Mouse (Mus musculus) lung, postnatal 10 days (tissue): ENCODE results near the gene Snx20.

Source experiments
- DNase-seq: peaks from one replicate; pipeline ENCODE4 v3.0.0; 2021

Snx20 gene

DNA sequence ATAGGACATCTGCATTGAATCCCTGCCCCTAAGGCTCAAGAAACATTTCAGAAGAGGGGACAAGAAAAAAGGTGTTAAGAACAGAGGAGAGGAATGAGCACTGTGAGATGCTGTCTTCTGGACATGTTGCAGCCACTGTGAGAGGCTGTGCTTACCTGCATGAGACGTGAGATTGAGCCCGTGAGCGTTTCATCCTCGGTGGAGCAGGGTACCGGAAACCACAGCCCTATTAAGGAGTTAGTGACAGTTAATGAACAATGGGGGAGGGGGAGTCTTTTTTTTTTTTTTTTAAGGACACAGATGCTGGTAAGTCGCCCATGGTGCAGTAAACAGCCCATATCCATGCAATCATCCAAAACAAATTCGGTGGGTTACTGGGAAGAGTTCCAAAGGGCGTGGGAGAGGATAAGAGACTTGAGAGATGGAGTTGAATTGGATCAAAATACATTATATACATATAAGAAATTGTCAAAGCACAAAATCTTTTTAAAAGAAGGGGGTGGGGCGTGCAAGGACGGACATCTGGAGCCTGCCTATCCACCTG is 32.4 kb downstream of the Snx20 start:
- DNase-seq: peak; percentile 19

DNA sequence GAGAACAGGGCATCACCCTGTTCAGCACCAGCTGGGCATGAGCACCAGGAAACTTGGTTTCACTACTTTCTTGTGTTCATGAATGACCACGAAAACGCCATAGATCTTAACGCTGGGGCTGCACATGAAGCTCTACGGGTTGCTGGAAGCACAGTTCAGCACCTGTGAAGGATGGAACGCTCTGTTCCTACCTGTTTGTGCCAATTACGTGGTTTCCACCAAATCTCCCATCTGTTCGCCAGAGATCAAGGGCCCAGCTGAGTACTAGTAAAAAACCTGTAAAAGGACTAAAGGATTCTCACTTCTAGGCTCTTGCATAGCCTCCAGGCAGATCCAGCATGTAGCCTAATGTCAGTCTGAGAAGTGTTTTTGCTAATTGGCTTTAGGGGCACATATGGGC is 36.4 kb downstream of the Snx20 start:
- no peak for DNase-seq

DNA sequence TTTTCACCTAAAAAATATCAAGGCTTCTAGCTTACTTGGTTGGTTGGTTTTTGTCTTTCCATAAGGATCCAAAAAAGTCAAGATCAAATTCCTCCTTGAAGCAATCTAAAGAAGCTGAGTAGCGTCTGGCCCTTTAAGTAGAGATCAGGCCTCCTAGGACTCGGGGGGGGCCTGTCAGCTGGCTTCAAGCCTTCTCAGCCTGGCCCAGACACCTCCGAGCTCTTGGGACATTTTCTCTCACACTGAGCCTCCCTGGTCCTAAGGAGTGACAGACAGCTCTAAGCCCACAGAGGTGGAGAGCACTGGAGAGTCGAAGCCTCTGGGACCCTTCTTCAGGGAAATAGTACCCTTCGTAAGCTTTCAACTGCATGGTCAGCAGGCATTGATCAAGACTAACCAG is 37.4 kb downstream of the Snx20 start:
- DNase-seq: peak; percentile 35

GRCm38 (mm10) chr8:88596042-88596441 is 39.9 kb downstream of the Snx20 start:
- no peak for DNase-seq

DNA sequence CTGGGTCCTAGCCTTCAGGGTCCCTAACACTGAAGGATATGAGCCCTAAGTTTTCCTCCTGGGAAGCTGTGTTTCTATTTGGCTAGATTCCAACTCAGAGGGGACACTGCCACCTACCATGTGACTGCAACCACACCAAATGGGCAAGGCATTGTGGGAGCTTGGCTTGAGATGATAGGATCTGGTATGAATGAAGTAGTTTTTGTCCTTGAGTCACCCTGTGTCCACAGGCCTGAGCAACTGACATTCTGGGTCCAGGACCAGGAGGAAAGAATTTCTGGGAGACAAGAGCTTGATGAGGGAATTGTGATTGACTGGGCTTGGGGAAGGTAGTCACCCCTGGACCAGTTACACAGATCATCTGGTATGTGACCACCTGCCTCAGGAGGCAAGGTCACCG is 42.0 kb downstream of the Snx20 start:
- no peak for DNase-seq

- no peak for DNase-seq
Observed at GRCm38 (mm10) chr8:88590226-88590625, 45.7 kb downstream of the Snx20 start.

DNA sequence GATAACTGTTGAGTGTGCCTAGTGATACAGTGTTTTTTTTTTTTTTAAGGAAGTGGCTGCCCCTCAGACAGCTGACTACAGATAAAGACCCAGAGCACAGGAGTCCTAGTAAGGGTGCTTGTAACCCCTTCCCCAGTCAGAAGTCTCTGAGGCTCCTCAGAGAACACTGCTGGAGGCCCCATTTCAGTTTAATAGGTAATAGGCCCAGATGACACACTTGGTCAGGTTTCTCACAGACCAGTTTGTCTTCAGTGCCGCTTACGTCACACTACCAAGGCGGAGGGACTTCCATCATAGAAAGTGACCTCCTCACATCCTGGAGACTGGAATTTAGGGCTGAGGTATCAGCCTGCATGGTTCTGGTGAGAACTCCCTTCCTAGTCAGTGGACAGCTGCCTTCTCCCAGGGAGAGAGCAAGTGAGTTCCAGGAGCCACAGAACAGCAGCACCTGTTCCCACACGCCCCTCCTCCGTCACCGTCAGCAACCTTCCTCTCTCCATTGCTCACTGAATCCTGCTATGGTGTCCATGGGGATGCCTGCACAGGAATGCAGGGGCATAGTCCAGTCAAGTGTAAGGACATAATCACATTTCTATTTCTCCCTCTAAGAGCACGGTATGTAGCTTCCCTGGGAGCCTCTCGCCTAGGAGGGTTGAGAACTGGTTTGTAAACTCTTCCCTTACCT is 47.6 kb downstream of the Snx20 start:
- DNase-seq: no peak

DNA sequence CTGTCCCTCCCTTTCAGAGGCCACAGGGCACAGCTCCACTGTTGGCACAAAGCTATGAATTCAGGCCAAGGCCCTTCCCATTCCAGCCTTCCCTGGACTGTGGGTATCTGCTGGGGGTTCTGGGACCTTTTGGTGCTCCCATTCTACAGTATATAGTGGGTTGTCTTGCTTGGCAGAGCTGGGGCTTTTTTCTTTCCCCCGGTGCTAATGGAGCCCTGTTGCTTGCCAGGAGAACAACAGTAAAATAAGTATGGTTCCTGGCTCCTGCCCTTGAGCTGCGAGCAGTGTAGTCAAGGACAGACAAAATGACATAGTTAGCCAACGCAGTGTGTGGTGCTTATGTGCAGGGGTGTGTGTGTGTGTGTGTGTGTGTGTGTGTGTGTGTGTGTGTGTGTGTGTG is 52.1 kb downstream of the Snx20 start:
- DNase-seq: no peak

GRCm38 (mm10) chr8:88580785-88581184 is 55.1 kb downstream of the Snx20 start:
- no peak for DNase-seq

DNA sequence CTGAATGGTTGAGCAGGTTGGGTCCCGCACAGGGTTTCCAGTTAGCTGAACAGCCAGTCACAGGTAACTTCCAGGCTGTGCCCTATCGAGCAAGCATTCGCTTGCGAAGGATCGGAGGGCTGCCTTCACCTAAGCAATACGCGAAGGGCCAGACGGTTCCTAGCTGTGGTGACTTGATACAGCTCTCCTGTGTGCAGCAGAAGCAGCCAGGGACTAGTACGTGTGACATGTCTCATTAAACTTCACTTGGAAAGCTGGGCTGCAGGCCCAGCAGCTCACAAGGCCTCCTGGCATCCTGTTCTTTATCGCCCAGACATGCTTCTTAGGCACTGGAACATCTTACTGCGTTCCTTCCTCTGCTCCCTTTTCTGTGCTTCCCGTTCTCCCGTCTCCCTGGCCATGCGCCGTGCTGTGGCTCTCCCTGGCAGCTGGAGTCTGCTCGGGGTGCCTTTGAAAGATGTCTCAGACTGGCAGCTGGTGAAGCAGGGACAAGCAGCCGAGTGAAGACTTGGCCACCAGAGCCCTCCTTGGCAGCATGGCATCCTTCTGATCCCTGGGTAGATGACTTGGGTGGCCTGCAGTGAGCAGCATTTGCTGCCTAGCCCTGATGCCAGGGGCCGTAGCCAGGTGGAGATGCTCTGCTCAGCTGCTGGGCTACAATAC is 56.1 kb downstream of the Snx20 start:
- peak; percentile 51 for DNase-seq

DNA sequence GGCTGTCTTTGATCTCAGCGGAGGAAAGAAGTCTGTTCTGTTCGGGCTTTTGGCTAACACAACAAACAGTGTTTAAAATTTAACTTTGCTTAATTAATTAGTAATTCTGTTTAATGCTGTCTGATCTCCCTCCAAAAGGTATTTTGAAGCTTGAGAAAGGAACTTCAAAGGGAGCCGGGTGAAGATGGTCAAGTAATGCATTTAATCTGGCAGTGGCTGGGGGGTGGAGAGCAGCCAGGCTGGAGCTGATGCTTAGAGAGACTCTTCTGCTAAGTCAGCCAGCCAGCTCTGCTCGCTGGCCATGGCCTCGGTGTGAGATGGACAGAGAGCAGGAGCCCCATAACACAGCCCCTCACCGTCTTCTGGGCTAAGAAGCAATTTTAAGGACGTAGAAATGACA is 56.7 kb downstream of the Snx20 start:
- no peak for DNase-seq

GRCm38 (mm10) chr8:88578413-88579175 is 57.3 kb downstream of the Snx20 start:
- no peak for DNase-seq

DNA sequence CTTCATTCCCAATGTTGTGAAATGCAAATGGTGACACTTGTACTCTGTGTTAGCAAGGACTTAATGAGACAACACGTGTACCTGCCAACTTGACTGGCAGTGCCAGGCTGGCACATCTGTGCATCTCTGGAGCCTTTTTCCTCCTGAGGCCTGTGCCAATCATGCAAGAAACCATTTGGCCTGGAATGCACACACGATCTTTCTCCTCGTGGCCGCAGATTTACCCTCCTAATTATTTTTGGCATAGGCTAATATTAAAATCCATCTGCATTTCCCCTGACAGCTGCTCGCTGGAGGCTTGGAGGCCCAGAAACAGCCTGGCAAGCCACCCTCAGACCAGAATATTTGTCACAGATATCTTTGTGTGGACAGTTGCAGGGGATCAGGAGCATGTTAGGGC is 58.3 kb downstream of the Snx20 start:
- DNase-seq: no peak
